Mouse (Mus musculus) monocyte, adult 2 months (primary cell): ENCODE measurements around the gene Mkks.
"Not testable (repeated sequence)": the region's sequence is repeated elsewhere in the genome, so short reads cannot be mapped to it uniquely, and the experiment has no call there.

Experiments used
- DNase-seq, 2 experiments: peaks; one replicate each; pipeline ENCODE4 v3.0.0; 2022; ENCODE audit warnings: low spot score in 2 of 2, low read depth in 1 of 2

The Mkks gene

DNA sequence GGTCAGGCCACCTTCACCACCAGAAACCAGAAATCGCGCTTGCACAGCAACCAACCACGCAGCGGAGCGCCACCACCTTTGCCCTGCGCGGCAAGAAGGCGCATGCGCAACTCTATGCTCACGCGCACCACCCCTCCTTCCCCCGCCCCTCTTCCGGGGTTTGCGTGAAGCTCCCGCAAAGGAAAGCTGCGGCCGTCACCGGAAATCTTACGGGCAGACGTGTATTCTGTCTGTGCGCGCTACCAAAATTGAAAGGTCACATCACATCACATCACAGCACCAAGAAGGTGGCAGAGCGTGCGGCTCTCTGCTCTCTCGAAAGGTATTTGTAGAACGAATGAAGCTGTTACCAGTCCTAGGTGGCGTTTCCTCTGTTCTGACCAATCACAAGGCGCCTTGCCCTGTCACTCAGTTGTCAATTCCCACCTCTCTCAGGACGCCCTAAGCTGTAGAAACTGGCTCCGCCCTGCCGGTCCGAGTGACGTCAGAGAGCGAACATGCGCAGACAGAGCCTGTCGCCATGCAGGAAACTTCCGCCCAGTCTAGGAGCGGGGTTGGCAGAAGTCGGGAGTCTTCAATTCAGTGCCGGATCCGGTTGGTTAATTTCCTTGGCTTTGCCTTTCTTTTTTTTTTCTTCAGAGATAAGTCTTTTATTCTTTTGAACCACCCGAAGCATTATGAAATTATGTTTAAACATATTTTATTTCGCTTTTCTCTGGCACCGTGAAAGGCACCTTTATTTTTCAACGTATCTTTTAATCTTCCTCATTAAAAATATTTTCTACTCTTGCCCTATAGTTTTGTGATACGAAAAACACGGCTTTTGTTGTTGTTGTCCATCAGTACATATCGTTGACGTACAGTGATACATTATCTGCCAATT, at the start of gene Mkks, which contains the start of the genes Slx4ip and AL731706.1:
TSS of gene Mkks (minus strand) at position 322 of the 883 bp plus-strand sequence.
TSS of gene Slx4ip (plus strand) at position 151 of the 883 bp plus-strand sequence.
TSS of gene AL731706.1 (minus strand) at position 322 of the 883 bp plus-strand sequence.
- DNase-seq = peak; percentile 99

GRCm38 (mm10) chr2:136938249-136938648, 47.1 kb upstream of the Mkks start:
- no peak for DNase-seq

GRCm38 (mm10) chr2:136936391-136937288, 45.5 kb upstream of the Mkks start:
- DNase-seq = peak; percentile 10 to 24

- peak; percentile 2 for DNase-seq
Measured at GRCm38 (mm10) chr2:136921003-136921408, 29.8 kb upstream of the Mkks start.

DNA sequence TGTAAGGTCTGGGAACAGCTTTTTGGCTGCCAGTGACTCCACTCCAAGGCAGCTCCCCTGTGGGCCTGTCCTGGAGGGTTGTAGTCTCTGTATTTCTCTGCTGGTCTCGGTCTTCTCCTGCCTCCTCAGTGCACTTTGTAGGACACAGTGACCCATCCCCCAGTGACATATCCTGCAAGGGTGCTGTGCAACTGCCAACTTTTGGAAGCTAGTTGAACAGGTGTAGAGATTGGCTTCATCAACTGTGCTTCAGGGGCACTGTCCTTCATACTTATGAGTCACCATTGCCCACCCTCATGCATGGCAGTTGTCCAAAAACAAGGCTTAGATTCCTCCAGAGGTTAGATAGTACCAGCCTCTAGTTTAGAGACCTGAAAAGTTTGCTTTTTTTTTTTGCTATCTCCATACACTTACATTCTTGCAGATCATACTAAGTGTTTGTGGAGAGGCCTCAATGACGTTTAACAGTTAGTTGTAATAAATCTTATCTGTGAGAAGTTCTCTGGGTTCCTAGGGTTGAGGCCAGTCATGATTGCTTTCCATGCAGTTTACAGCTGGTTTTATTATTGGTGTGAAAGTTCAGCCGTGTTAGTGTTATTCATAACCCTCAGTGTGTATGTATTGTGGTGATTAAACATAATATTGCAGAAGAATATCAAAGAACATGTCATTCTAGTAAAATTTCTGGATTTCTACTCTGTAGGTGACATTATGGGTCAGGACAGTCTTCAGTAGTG, 29.2 kb upstream of the Mkks start:
- no peak for DNase-seq

DNA sequence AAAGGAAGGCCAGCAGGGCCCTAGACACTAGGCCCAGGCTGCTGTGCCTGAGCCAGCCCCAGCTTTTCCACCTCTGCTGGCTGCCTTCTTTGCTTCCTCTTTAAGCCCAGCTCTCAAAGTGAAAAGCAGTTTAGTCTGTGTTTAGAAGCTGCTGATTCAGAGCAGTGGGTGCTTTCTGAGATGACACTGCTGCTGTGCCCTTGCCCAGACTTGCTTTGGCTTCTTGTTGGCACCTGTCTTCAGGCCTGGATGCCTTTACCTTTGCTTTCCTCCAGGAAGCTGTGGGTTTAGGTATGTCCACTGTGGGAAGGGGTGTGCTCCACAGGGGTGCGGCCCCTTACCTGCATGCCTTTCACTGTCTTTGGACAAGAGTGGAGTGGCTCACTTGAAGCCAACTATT, 28.2 kb upstream of the Mkks start:
- no peak for DNase-seq

DNA sequence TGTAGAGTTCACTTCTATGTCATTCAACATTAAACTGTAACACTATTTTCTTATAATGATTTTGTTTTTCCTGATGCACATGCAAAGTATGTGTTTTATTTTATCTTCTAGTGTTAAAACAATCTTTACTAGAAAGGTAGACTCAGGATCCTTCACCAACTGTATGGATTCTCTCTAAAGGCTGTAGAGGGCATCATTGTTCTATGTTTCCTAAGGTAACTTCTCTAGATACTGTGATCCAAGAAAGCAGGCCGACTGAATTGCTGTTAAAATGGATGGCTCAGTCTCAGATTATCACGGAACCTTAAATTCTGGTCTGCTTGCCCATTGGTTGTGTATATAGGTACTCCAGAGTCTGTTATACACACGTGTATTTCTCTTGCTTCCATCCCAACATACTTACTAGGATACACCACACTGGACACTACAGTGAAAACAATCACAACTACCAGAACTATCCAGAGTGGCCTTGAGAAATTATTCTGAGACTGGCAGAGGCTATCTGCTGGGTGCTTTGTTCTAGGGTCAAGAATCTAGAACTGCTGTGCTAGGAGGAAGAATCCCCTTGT, 23.2 kb upstream of the Mkks start:
- DNase-seq = no peak

GRCm38 (mm10) chr2:136913021-136913420, 21.8 kb upstream of the Mkks start:
- DNase-seq = no peak

DNA sequence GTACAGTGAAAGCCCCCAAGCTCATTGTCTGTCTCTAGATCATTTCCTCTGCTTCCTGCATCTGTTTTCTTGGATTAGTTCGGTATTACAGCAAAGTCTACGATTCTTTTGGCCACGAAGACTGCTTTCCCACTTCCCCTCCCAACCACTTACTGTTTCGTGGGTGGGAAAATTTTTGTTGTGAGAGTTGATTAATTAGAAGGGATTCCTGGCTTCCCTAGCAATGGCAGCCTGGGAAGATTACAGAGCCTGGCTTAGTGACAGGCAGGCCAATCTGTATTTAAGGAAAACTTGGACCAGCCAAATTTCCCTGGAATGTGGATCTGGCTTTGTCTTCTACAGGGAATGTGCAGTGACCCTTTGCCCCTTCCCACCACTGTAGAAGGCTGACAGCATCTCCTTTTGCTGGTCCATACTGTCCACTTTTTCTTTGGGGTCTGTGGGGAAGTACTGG, 20.8 kb upstream of the Mkks start:
- no peak for DNase-seq

DNA sequence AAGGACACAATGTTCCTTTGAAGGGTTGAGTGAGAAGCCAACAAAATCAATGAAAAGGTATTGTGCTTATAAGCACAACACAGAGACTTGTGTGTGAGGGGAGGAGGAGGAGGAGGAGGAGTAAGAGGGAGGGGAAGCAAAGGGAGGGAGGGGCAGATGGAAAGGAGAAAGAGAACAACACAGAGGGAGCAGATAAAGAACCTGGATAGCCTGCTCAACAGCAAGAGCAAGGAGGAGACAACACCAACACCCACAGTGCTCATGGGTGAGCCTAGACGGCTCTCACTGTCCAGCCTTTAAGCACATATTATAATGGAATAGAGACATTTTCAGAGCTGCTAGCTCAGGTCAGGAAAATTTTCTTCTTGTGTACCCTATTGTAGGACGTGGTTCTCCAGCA, 18.1 kb upstream of the Mkks start:
- DNase-seq = no peak

DNA sequence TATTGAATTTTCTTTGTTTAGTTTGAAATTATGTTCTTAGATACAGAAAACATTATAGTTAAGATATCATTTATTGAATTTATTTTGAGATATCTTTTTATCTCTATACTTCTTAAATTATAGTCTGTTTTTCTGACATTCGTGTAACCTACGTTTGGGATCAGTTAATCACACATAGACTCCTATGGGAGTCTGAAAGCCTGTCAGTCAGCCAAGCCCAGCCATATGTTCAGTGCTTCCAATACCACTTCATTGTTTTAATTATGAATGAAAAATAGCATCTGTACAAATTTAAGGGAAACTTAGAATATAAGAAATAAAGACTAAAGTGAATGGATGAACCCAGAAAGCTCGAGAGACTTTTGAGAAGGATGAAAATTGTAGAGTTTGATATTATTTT, 17.4 kb upstream of the Mkks start:
- no peak for DNase-seq

GRCm38 (mm10) chr2:136896131-136896530, 4.9 kb upstream of the Mkks start:
- no peak for DNase-seq

- DNase-seq = no peak
Measured at GRCm38 (mm10) chr2:136894494-136894893, 3.3 kb upstream of the Mkks start.

DNA sequence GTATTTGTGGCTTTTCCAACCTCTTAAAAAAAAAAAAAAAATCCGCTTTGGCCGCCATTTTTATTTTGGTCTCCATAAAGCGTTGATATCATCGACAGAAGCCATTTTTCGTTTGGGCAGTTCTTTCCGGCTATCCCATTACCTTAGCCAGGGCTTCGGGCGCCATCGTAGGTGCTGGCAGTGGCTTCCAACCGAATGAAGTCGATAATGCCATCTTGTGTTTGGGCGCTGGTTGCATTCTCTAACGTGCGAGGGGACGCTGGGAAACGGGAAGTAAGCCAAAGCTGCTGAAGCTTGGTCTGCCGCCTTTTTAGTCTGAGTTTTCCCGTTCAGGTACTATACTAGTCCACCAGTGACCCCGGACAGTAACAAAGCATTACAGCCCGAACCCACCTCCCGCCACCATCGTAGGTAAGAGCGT, 772 bp upstream of the Mkks start:
- peak; percentile 88 to 94 for DNase-seq

DNA sequence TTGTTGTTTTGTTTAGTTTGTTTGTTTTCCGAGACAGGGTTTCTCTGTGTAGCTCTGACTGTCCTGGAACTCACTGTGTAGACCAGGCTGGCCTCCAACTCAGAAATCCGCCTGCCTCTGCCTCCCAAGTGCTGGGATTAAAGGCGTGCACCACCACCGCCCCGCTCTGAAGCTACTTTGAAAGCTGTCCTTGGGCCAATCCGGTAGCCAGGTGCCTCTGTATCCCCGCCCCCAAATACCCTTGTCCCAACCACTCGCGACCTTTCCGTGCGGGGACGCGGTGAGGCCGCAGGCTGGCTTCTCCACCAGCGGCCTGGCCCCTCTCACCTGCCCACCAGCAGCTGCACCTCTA, 497 bp downstream of the Mkks start:
- not testable (repeated sequence) for DNase-seq

DNA sequence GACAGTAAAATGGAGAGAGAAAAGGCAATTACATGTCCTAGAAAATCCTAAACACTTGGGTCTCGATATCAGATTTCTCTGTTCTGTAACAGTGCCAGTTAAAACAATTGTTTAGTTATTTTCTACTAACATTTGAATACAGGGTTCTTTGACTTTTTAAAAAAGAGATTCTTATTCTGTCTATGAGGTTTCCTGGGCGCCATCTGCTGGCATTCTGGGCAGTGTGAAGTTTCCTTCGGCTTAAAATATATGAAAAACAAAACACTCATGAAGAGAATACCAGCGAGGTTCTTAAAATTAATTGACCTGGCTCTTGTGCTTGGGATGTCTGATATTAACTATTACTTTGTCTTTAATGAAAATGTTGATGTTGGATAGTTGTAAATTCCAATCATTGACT, 4.3 kb downstream of the Mkks start:
- no peak for DNase-seq

- DNase-seq = no peak
Measured at GRCm38 (mm10) chr2:136885579-136885978, 5.6 kb downstream of the Mkks start, which contains the start of gene AL731706.2. AL731706.2 (minus strand) TSS chr2:136885679.

- no peak for DNase-seq
Measured at GRCm38 (mm10) chr2:136854543-136855388, 36.4 kb downstream of the Mkks start.

GRCm38 (mm10) chr2:136850366-136850765, 40.8 kb downstream of the Mkks start:
- DNase-seq = no peak

- no peak for DNase-seq
Measured at GRCm38 (mm10) chr2:136837994-136838393, 53.2 kb downstream of the Mkks start.
